Mouse (Mus musculus): ENCODE results near the gene Gdi2. TPM values are rescaled to one million over a fixed set of nuclear protein-coding genes. Genes with fewer than 3 reads are reported as not detected.

Gdi2 gene
- polyA plus RNA-seq, 1 experiment from 2014 or later, result 342 TPM

DNA sequence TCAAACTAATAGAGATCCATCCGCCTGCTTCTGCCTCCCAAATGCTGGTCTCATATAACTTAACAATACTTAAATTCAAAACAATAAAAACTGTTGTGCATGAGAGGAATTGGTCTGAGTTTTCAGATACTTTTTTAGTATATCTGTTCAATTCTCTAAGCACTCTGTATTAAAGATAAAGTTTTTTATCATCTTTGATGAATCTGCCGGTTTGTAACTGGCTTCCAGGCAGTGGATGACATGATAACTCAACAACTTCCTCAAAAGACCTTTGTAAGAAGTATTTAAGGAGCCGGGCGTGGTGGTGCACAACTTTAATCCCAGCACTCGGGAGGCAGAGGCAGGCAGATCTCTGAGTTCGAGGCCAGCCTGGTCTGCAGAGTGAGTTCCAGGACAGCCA lies 58.4 kb downstream of the Gdi2 start:
- H3K9ac ChIP-seq (ENCODE audit: low read length), result no peak overlapping the region
- no peaks in the 10 kb centered on the region for H3K4me1 ChIP-seq (ENCODE audit: control insufficient read depth, insufficient read depth, low read length)
- H3K9me3 ChIP-seq (replicated peaks; ENCODE audit: control insufficient read depth, low read length), result no peaks in the 10 kb centered on the region
- H3K27ac ChIP-seq (ENCODE audit: low read length), result no peak overlapping the region
- peaks cover 32% of the 10 kb centered on the region for H3K36me3 ChIP-seq (ENCODE audit: control insufficient read depth, insufficient read depth)
- ATAC-seq (replicated peaks; ENCODE audit: extremely low read depth, insufficient read depth, low FRiP score), result no peak
- H3K4me2 ChIP-seq (ENCODE audit: low read depth, low read length), result no peak overlapping the region
- H3K27me3 ChIP-seq (ENCODE audit: control insufficient read depth, insufficient read depth, low read length), result no peaks in the 10 kb centered on the region
- WGBS, result 93% methylated on average over 6 of the region's 6 CpGs
- no peak overlapping the region for H3K4me3 ChIP-seq (ENCODE audit: low read length)

DNA sequence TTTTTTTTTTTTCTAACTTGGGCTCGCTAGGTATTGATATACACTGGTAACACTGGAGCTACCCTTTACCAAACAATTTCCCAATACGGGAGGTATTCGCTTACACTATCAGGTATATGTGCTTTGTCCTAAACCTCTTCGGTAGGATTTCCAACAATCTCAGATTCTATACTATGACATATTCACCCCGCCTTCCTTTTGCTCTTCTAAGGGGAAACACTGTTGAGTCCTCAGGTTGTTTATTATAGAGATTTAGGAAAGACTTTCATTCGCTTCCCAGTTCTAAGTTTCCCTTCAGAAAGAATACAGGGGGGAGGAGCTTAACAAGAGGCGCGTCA lies 71.9 kb downstream of the Gdi2 start:
- 20% methylated on average over 8 of the region's 8 CpGs for WGBS
- H3K27me3 ChIP-seq (ENCODE audit: control insufficient read depth, insufficient read depth, low read length), result no peaks in the 10 kb centered on the region
- H3K4me2 ChIP-seq (ENCODE audit: low read depth, low read length), result peak overlapping the region; percentile 85

DNA sequence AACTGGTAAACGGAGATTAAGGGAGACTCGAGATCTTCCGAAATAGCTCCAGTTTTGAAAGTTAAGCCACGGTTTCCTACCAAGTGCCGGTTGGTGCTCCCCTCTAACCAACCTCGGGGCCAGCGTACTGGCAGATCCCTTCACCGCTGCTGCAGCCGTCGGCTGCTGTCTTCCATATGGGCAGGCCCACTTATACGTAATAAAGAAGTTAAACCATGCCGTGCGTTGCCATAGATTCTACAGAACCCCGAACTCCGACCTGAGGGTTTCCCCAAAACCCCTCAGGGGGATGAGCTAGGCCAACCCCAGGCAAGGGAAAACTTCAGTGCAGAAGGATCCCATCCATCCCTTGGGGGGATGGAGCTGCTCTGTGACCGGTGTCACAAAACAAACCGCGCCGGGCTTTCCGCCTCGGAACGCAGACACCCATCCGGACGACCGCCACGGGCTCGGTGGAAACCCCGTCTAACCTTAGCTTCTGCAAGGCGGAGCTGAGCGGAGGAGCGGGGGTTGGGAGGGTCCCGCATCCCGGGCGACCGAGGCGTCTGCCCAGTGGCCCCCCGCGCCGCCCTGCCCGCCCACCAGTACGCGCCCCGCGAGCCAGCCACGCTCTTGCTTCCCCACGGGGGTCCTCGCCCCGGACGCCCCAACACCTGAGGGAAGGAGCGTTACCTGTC lies 72.4 kb downstream of the Gdi2 start:
- Histone ChIP-seq H3K4me1 (ENCODE audit: control insufficient read depth, insufficient read depth, low read length) (peaks cover 3% of the 10 kb centered on the region; the same call in 1 of the 2 replicates), H3K9ac (ENCODE audit: low read length) (peak overlapping the region; percentile 91), H3K4me3 (ENCODE audit: low read length) (peak overlapping the region; percentile 96), H3K9me3 (replicated peaks; ENCODE audit: control insufficient read depth, low read length) (peaks cover 5% of the 10 kb centered on the region; the same call in 1 of the 2 replicates), H3K27ac (ENCODE audit: low read length) (peak overlapping the region; percentile 96), H3K4me2 (ENCODE audit: low read depth, low read length) (peak overlapping the region; percentile 85), H3K27me3 (ENCODE audit: control insufficient read depth, insufficient read depth, low read length) (no peaks in the 10 kb centered on the region), H3K36me3 (ENCODE audit: control insufficient read depth, insufficient read depth) (no peaks in the 10 kb centered on the region)
- peak; percentile 37 for ATAC-seq (replicated peaks; ENCODE audit: extremely low read depth, insufficient read depth, low FRiP score)
- WGBS, result 0% methylated on average over 47 of the region's 50 CpGs

More for the DNA sequence above, 71.9 kb downstream of the Gdi2 start:
- H3K27ac ChIP-seq (ENCODE audit: low read length), result no peak overlapping the region; the same call in 1 of the 2 replicates
- peaks cover 5% of the 10 kb centered on the region; the same call in 1 of the 2 replicates for H3K9me3 ChIP-seq (replicated peaks; ENCODE audit: control insufficient read depth, low read length)
- peak overlapping the region; percentile 96 for H3K4me3 ChIP-seq (ENCODE audit: low read length)
- peaks cover 3% of the 10 kb centered on the region; the same call in 1 of the 2 replicates for H3K4me1 ChIP-seq (ENCODE audit: control insufficient read depth, insufficient read depth, low read length)
- H3K36me3 ChIP-seq (ENCODE audit: control insufficient read depth, insufficient read depth), result no peaks in the 10 kb centered on the region
- H3K9ac ChIP-seq (ENCODE audit: low read length), result peak overlapping the region; percentile 91
- ATAC-seq (replicated peaks; ENCODE audit: extremely low read depth, insufficient read depth, low FRiP score), result no peak

DNA sequence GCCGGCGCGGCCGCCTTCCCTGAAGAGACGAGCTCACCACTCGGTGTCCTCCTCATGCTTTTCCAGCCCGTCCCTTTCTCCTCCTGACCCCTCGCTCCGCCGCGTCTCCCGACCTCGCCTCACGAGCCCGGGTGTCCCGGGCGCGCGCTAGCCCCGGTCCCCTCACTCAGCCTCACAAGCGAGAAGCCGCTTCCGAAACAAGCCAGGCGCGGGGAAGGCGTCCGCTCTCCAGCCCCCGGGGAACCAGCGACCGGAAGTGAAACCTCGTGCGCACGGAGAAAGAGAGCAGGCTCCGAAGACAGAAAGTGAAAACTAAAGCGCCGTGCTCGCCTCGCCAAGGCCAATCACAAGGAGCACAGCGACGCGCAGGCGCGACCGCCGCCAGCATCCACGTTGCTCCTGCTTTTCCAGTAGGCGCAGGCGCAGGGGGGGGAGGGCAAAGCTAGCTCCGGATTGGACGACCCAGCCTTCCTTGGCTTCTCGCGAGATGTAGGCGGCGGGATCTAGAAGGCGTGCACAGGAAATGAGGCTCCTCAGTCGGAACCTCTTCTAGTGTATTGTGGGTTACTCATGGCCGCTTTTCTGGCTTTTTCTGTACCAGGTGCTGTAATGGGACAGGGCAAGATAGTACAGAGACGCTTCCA lies 73.1 kb downstream of the Gdi2 start, which contains the start of gene Fam208b:
Gene Fam208b (minus strand): TSS at position 314 of the 644 bp plus-strand sequence.
- H3K9ac ChIP-seq (ENCODE audit: low read length), result peak within 1 kb of the TSS; percentile 91
- peak within 1 kb of the TSS; percentile 96 for H3K27ac ChIP-seq (ENCODE audit: low read length)
- peak within 1 kb of the TSS; percentile 85 for H3K4me2 ChIP-seq (ENCODE audit: low read depth, low read length)
- H3K4me1 ChIP-seq (ENCODE audit: control insufficient read depth, insufficient read depth, low read length), result peaks cover 3% of the 10 kb centered on the region; the same call in 1 of the 2 replicates
- H3K9me3 ChIP-seq (replicated peaks; ENCODE audit: control insufficient read depth, low read length), result peaks cover 5% of the 10 kb centered on the region; the same call in 1 of the 2 replicates
- peak within 1 kb of the TSS; percentile 96 for H3K4me3 ChIP-seq (ENCODE audit: low read length)
- 1% methylated on average over 58 of the region's 58 CpGs for WGBS
- H3K27me3 ChIP-seq (ENCODE audit: control insufficient read depth, insufficient read depth, low read length), result no peaks in the 10 kb centered on the region
- ATAC-seq (replicated peaks; ENCODE audit: extremely low read depth, insufficient read depth, low FRiP score), result peak; percentile 100
- no peaks in the 10 kb centered on the region for H3K36me3 ChIP-seq (ENCODE audit: control insufficient read depth, insufficient read depth)

Other genes starting within 250 kb of the Gdi2 start
- gene Fam208b, start 73.0 kb downstream of the Gdi2 start, polyA plus RNA-seq (2015; fragmentation: Nextera tagmentation; extraction: Ambion mirVana), result 6.7 and 7.6 TPM in 2 replicates
- gene Asb13, start 96.0 kb downstream of the Gdi2 start, polyA plus RNA-seq (2015; fragmentation: Nextera tagmentation; extraction: Ambion mirVana), result 4.8 and 5.7 TPM in 2 replicates

Measured in heart, embryonic 16.5 days (tissue).